Mouse (Mus musculus) thymus, adult 2 months (tissue): ENCODE measurements around the gene Fkbp9.

Source experiments
- CTCF ChIP-seq: fragments of 200-500 bp; IDR thresholded peaks from 2 replicates; pipeline ENCODE4 v1.5.1; 2012; ENCODE audit warnings: mild to moderate bottlenecking, control low read depth, low read length, moderate library complexity, borderline replicate concordance; ENCODE audit not compliant: control insufficient read depth, poor library complexity, insufficient read depth; ENCODE audit errors: extremely low read depth
- POLR2A ChIP-seq: fragments of 200-500 bp; IDR thresholded peaks from 2 replicates; pipeline ENCODE4 v1.6.1; 2012; ENCODE audit warnings: mild to moderate bottlenecking, low read length, control low read depth, moderate library complexity; ENCODE audit not compliant: control insufficient read depth, poor library complexity, insufficient read depth; ENCODE audit errors: extremely low read depth

- TF ChIP-seq CTCF (no peak), POLR2A (no peak)
Observed at GRCm38 (mm10) chr6:56785068-56785467, 46.8 kb upstream of the Fkbp9 start.
